Mouse (Mus musculus) heart, embryonic 11.5 days (tissue): ENCODE measurements at regions not wholly inside any gene's neighbourhood (a gene's known extent, or its start where the extent isn't known, plus 50 kb on each side); places are given as distances from the start of the nearest gene placed in this dataset.

Source experiments
- ATAC-seq: fragments of 200-750 bp; cut with Nextera tagmentation; replicated peaks from 2 replicates; pipeline ENCODE4 v1.8.0; 2017; ENCODE audit warnings: moderate library complexity; ENCODE audit not compliant: insufficient number of reproducible peaks, low FRiP score, low TSS enrichment
- H3K27ac ChIP-seq: fragments of 300-500 bp; sonication (generic); 2 replicates; pipeline ENCODE4 v1.5.1; 2014; ENCODE audit warnings: mild to moderate bottlenecking, low read depth, low read length
- H3K27me3 ChIP-seq: fragments of 300-500 bp; sonication (generic); 2 replicates; pipeline ENCODE4 v1.6.1; 2014; ENCODE audit warnings: mild to moderate bottlenecking, low read length, mixed read lengths; ENCODE audit not compliant: control insufficient read depth, insufficient read depth
- H3K36me3 ChIP-seq: fragments of 300-500 bp; sonication (generic); 2 replicates; pipeline ENCODE4 v1.6.1; 2014; ENCODE audit warnings: mild to moderate bottlenecking, low read length, moderate library complexity, mixed read lengths; ENCODE audit not compliant: control insufficient read depth, insufficient read depth
- H3K4me1 ChIP-seq: fragments of 300-500 bp; sonication (generic); 2 replicates; pipeline ENCODE4 v1.6.1; 2014; ENCODE audit warnings: low read length; ENCODE audit not compliant: control insufficient read depth, insufficient read depth
- H3K4me2 ChIP-seq: fragments of 300-500 bp; sonication (generic); 2 replicates; pipeline ENCODE4 v1.6.1; 2014; ENCODE audit warnings: mild to moderate bottlenecking, moderate library complexity
- H3K4me3 ChIP-seq: fragments of 300-500 bp; sonication (generic); 2 replicates; pipeline ENCODE4 v1.5.1; 2014; ENCODE audit warnings: low read depth, low read length
- H3K9ac ChIP-seq: fragments of 300-500 bp; sonication (generic); 2 replicates; pipeline ENCODE4 v1.6.1; 2014; ENCODE audit warnings: mild to moderate bottlenecking, low read depth, low read length, moderate library complexity
- H3K9me3 ChIP-seq: fragments of 300-500 bp; sonication (generic); replicated peaks from 2 replicates; pipeline ENCODE4 v1.6.1; 2016; ENCODE audit warnings: low read length; ENCODE audit not compliant: control insufficient read depth
- WGBS: fragments of 180-500 bp; shearing (Covaris S2); extraction: QIAGEN DNeasy Blood & Tissue Kit; methylation state at CpG from one replicate; pipeline ENCODE4 v1.1.7; 2014; ENCODE audit not compliant: insufficient replicate concordance; 5-methylcytosine and 5-hydroxymethylcytosine counted together

- Histone ChIP-seq H3K4me1 (no peaks in the 10 kb centered on the region), H3K27ac (no peak overlapping the region), H3K36me3 (no peaks in the 10 kb centered on the region), H3K9me3 (no peaks in the 10 kb centered on the region), H3K27me3 (no peaks in the 10 kb centered on the region), H3K4me2 (no peak overlapping the region), H3K9ac (no peak overlapping the region), H3K4me3 (no peak overlapping the region)
- 84% methylated on average over 1 of the region's 1 CpGs for WGBS
- no peak for ATAC-seq
Measured at GRCm38 (mm10) chr6:106876690-106877089, 76.8 kb upstream of the Crbn start.

GRCm38 (mm10) chr6:106891879-106892638 lies 92.2 kb upstream of the Crbn start:
- no peak overlapping the region for H3K4me3 ChIP-seq
- no peak overlapping the region for H3K27ac ChIP-seq
- H3K9me3 ChIP-seq, result no peaks in the 10 kb centered on the region
- WGBS, result 66% methylated on average over 4 of the region's 4 CpGs
- no peaks in the 10 kb centered on the region for H3K36me3 ChIP-seq
- ATAC-seq, result no peak
- H3K4me1 ChIP-seq, result no peaks in the 10 kb centered on the region
- H3K9ac ChIP-seq, result no peak overlapping the region
- H3K27me3 ChIP-seq, result no peaks in the 10 kb centered on the region
- H3K4me2 ChIP-seq, result no peak overlapping the region

GRCm38 (mm10) chr6:106892639-106892934 lies 92.7 kb upstream of the Crbn start:
- Histone ChIP-seq H3K9me3 (no peaks in the 10 kb centered on the region), H3K4me1 (no peaks in the 10 kb centered on the region), H3K27ac (no peak overlapping the region), H3K27me3 (no peaks in the 10 kb centered on the region), H3K9ac (no peak overlapping the region), H3K36me3 (no peaks in the 10 kb centered on the region), H3K4me3 (no peak overlapping the region), H3K4me2 (no peak overlapping the region)
- 57% methylated on average over 2 of the region's 2 CpGs for WGBS
- no peak for ATAC-seq

GRCm38 (mm10) chr6:106903953-106904683 lies 104.2 kb upstream of the Crbn start:
- Histone ChIP-seq H3K4me3 (no peak overlapping the region), H3K27me3 (no peaks in the 10 kb centered on the region), H3K4me1 (no peaks in the 10 kb centered on the region), H3K4me2 (no peak overlapping the region), H3K9me3 (no peaks in the 10 kb centered on the region), H3K36me3 (no peaks in the 10 kb centered on the region), H3K9ac (no peak overlapping the region), H3K27ac (no peak overlapping the region)
- no peak for ATAC-seq
- 82% methylated on average over 8 of the region's 8 CpGs for WGBS

- Histone ChIP-seq H3K9ac (no peak overlapping the region), H3K36me3 (no peaks in the 10 kb centered on the region), H3K9me3 (no peaks in the 10 kb centered on the region), H3K4me3 (no peak overlapping the region), H3K27me3 (no peaks in the 10 kb centered on the region), H3K4me1 (no peaks in the 10 kb centered on the region), H3K27ac (no peak overlapping the region), H3K4me2 (no peak overlapping the region)
- ATAC-seq, result no peak
- 69% methylated on average over 2 of the region's 2 CpGs for WGBS
Measured at GRCm38 (mm10) chr6:106915121-106915520, 115.2 kb upstream of the Crbn start.

GRCm38 (mm10) chr6:106916683-106917289 lies 116.9 kb upstream of the Crbn start:
- no peak overlapping the region for H3K9ac ChIP-seq
- H3K9me3 ChIP-seq, result no peaks in the 10 kb centered on the region
- ATAC-seq, result no peak
- no peaks in the 10 kb centered on the region for H3K4me1 ChIP-seq
- H3K27ac ChIP-seq, result no peak overlapping the region
- no peak overlapping the region for H3K4me3 ChIP-seq
- H3K36me3 ChIP-seq, result no peaks in the 10 kb centered on the region
- 88% methylated on average over 3 of the region's 3 CpGs for WGBS
- no peaks in the 10 kb centered on the region for H3K27me3 ChIP-seq
- H3K4me2 ChIP-seq, result no peak overlapping the region

GRCm38 (mm10) chr6:106920951-106921350 lies 121.1 kb upstream of the Crbn start:
- Histone ChIP-seq H3K27me3 (no peaks in the 10 kb centered on the region), H3K27ac (no peak overlapping the region), H3K4me2 (no peak overlapping the region), H3K9ac (no peak overlapping the region), H3K9me3 (no peaks in the 10 kb centered on the region), H3K4me3 (no peak overlapping the region), H3K36me3 (no peaks in the 10 kb centered on the region), H3K4me1 (no peaks in the 10 kb centered on the region)
- ATAC-seq, result no peak
- 35% methylated on average over 2 of the region's 2 CpGs for WGBS

- H3K4me2 ChIP-seq, result no peak overlapping the region
- no peak overlapping the region for H3K4me3 ChIP-seq
- no peaks in the 10 kb centered on the region for H3K4me1 ChIP-seq
- no peak for ATAC-seq
- no peak overlapping the region for H3K27ac ChIP-seq
- H3K27me3 ChIP-seq, result no peaks in the 10 kb centered on the region
- H3K9ac ChIP-seq, result no peak overlapping the region
- no peaks in the 10 kb centered on the region for H3K36me3 ChIP-seq
- H3K9me3 ChIP-seq, result no peaks in the 10 kb centered on the region
- WGBS, result 81% methylated on average over 2 of the region's 2 CpGs
Measured at GRCm38 (mm10) chr6:106925486-106925885, 125.6 kb upstream of the Crbn start.
